ENCODE assay signal across 10 mouse cellular contexts in the genomic region with DNA sequence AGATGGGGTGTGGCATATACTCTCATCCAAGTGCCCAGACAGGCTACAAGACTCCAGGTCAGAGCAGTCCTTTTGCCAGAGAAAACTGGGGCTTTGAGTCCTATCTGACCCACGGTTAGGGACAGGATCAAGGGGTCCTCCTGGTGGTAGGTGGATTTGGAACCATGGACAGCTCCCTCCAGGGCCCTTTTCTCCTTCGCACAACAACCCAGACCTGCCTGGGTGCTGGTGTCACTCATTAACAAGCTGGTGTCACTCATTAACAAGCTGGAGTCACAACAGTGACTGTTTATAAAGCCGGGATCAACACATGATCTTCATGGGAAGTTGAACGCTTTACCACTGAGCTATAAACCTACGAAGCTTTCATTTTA.
DNase-seq lines count a peak whose midpoint lies in the region; ATAC-seq and TF ChIP-seq lines count a peak whose summit lies in the region.
"Had no signal": no experiment of that assay in that cellular context is flagged by ENCODE, and none has a peak within 500 bp of the region (broad histone marks: within the 10 kb centered on the region; RNA-seq: fewer than 3 reads in every experiment).

No protein-coding gene starts in this region.

- no peak for TF ChIP-seq CTCF in lung, adult 2 months (IDR thresholded peaks at IDR 0.05; ENCODE audit: insufficient read depth, low read length)

- no peak overlapping the region for H3K27ac ChIP-seq in embryonic facial prominence, embryonic 10.5 days (replicated peaks)
- H3K27ac ChIP-seq in kidney, embryonic 15.5 days, result no peak overlapping the region

- DNase-seq in lung, postnatal 10 days, result peak; percentile 14
- no peak for DNase-seq in lung, adult 2 months
- peak; percentile 47 for DNase-seq in embryonic facial prominence, embryonic 10.5 days (ENCODE audit: low spot score)
- peak; percentile 61 for DNase-seq in mesoderm, embryonic 11.5 days (ENCODE audit: low read depth, low spot score)
- no peak for DNase-seq in left cerebral cortex, postnatal 4 days
- no peak for DNase-seq in thymus, postnatal 14 days
- no peak for DNase-seq in testis, postnatal 10 days (ENCODE audit: low spot score)
- DNase-seq: cerebellum, postnatal 14 days; right cerebral cortex, postnatal 25 days had no signal

- intact Hi-C loops in left cerebral cortex, postnatal 4 days (cut with DNase I), result no loop called here

- WGBS in lung, adult 2 months, result 9% methylated on average over 5 of the region's 5 CpGs
- WGBS in embryonic facial prominence, embryonic 10.5 days, result 28% methylated on average over 5 of the region's 5 CpGs
- 4% methylated on average over 5 of the region's 5 CpGs for WGBS in kidney, embryonic 15.5 days

- peak; percentile 85 for ATAC-seq in kidney, embryonic 15.5 days (replicated peaks; ENCODE audit: low FRiP score)

- H3K36me3 ChIP-seq in embryonic facial prominence, embryonic 10.5 days (replicated peaks), result no peaks in the 10 kb centered on the region
- H3K36me3 ChIP-seq in kidney, embryonic 15.5 days, result no peaks in the 10 kb centered on the region

- H3K4me3 ChIP-seq in lung, adult 2 months (replicated peaks; ENCODE audit: extremely low read depth, low read depth, low read length), result no peak overlapping the region
- no peak overlapping the region for H3K4me3 ChIP-seq in embryonic facial prominence, embryonic 10.5 days
- H3K4me3 ChIP-seq in kidney, embryonic 15.5 days (replicated peaks), result no peak overlapping the region

- no peaks in the 10 kb centered on the region for H3K4me1 ChIP-seq in lung, adult 2 months (ENCODE audit: control insufficient read depth, insufficient read depth, low read length)
- peaks cover 13% of the 10 kb centered on the region for H3K4me1 ChIP-seq in embryonic facial prominence, embryonic 10.5 days
- H3K4me1 ChIP-seq in kidney, embryonic 15.5 days, result peaks cover 21% of the 10 kb centered on the region

- no peaks in the 10 kb centered on the region for H3K9me3 ChIP-seq in embryonic facial prominence, embryonic 10.5 days
- H3K9me3 ChIP-seq in kidney, embryonic 15.5 days (replicated peaks), result no peaks in the 10 kb centered on the region

- H3K4me2 ChIP-seq in kidney, embryonic 15.5 days, result 0 out of 2 replicates have a peak overlapping the region, but pooled peaks have one; percentile 21

- TF ChIP-seq POLR2A in lung, adult 2 months (IDR thresholded peaks at IDR 0.05; ENCODE audit: borderline replicate concordance, extremely low read depth, low read depth, low read length), result no peak

- no peak overlapping the region for H3K9ac ChIP-seq in kidney, embryonic 15.5 days

- peaks cover 22% of the 10 kb centered on the region; the same call in 1 of the 2 replicates for H3K27me3 ChIP-seq in embryonic facial prominence, embryonic 10.5 days (replicated peaks; ENCODE audit: low read depth, poor library complexity, severe bottlenecking)
- peaks cover 23% of the 10 kb centered on the region for H3K27me3 ChIP-seq in kidney, embryonic 15.5 days

Comparison
In these comparisons a context has a peak if more than half of its experiments do, and no peak if none do; other contexts are left out.
1. DNase-seq: peak in lung, postnatal 10 days (single experiment), embryonic facial prominence, embryonic 10.5 days (single experiment) and mesoderm, embryonic 11.5 days (single experiment); none in lung, adult 2 months (single experiment), left cerebral cortex, postnatal 4 days (single experiment), thymus, postnatal 14 days (single experiment) and testis, postnatal 10 days (single experiment).